Mouse (Mus musculus) MEL (cell line): ENCODE measurements around the gene Slamf8. TPM values are rescaled to one million over a fixed set of nuclear protein-coding genes. Genes with fewer than 3 reads are reported as not detected.

Source experiments
- DNase-seq: peaks from one replicate; pipeline ENCODE4 v3.0.0; 2011; ENCODE audit warnings: low read depth, low spot score
- H3K27ac ChIP-seq: 2 replicates; pipeline ENCODE4 v1.5.1; 2012; ENCODE audit warnings: low read depth, mild to moderate bottlenecking, control low read depth, low read length, moderate library complexity; ENCODE audit not compliant: control insufficient read depth
- H3K27me3 ChIP-seq, 2 experiments: fragments of 150-350 bp in 1 of 2; sonication (generic) in 1 of 2; 2 replicates each; pipeline ENCODE4 v1.6.1; 2012; ENCODE audit warnings: low read length in 2 of 2, mild to moderate bottlenecking in 2 of 2, improper control_type of control experiment in 1 of 2, moderate library complexity in 1 of 2; ENCODE audit not compliant: insufficient read depth in 2 of 2, control insufficient read depth in 1 of 2
- H3K36me3 ChIP-seq, 2 experiments: 2 replicates each; pipeline ENCODE4 v1.6.1; 2012 to 2014; ENCODE audit warnings: low read length in 2 of 2, improper control_type of control experiment in 1 of 2, inconsistent platforms in 1 of 2, mild to moderate bottlenecking in 1 of 2; ENCODE audit not compliant: insufficient read depth in 2 of 2, control insufficient read depth in 1 of 2
- H3K4me1 ChIP-seq, 2 experiments: fragments of 150-350 bp in 1 of 2; sonication (generic) in 1 of 2; 2 replicates each; pipeline ENCODE4 v1.6.1; 2012; ENCODE audit warnings: low read length in 2 of 2, improper control_type of control experiment in 1 of 2, mild to moderate bottlenecking in 1 of 2; ENCODE audit not compliant: insufficient read depth in 2 of 2, control insufficient read depth in 1 of 2
- H3K4me3 ChIP-seq, 2 experiments: fragments of 150-350 bp in 1 of 2; sonication (generic) in 1 of 2; 2 replicates each; pipeline ENCODE4 v1.5.1; 2012; ENCODE audit warnings: low read depth in 2 of 2, low read length in 2 of 2, mild to moderate bottlenecking in 2 of 2, moderate library complexity in 2 of 2, control low read depth in 1 of 2, improper control_type of control experiment in 1 of 2; ENCODE audit not compliant: control insufficient read depth in 1 of 2, insufficient read depth in 1 of 2
- H3K79me2 ChIP-seq: 2 replicates; pipeline ENCODE4 v1.6.1; 2012; ENCODE audit warnings: mild to moderate bottlenecking, low read length, moderate library complexity; ENCODE audit not compliant: control insufficient read depth, poor library complexity, insufficient read depth
- H3K9ac ChIP-seq: 2 replicates; pipeline ENCODE4 v1.6.1; 2012; ENCODE audit warnings: low read depth, mild to moderate bottlenecking, control low read depth, low read length, moderate library complexity; ENCODE audit not compliant: control insufficient read depth, poor library complexity, severe bottlenecking
- H3K9me3 ChIP-seq: fragments of 150-350 bp; sonication (generic); replicated peaks from 2 replicates; pipeline ENCODE4 v1.6.1; 2012; ENCODE audit warnings: mild to moderate bottlenecking, low read length, improper control_type of control experiment, moderate library complexity; ENCODE audit not compliant: insufficient read depth
- CHD1 ChIP-seq: IDR thresholded peaks from 2 replicates; pipeline ENCODE4 v1.6.1; 2012; ENCODE audit warnings: low read depth, mild to moderate bottlenecking, inconsistent platforms, low read length, improper control_type of control experiment
- CHD2 ChIP-seq: IDR thresholded peaks from 2 replicates; pipeline ENCODE4 v1.6.1; 2011; ENCODE audit warnings: low read length, improper control_type of control experiment
- E2F4 ChIP-seq: IDR thresholded peaks from 2 replicates; pipeline ENCODE4 v1.6.1; 2011; ENCODE audit warnings: low read depth, low read length, improper control_type of control experiment, borderline replicate concordance
- ELF1 ChIP-seq: IDR thresholded peaks from 2 replicates; pipeline ENCODE4 v1.6.1; 2014; ENCODE audit warnings: low read depth, mild to moderate bottlenecking, inconsistent platforms, low read length, improper control_type of control experiment, moderate library complexity
- EP300 ChIP-seq, 2 experiments: IDR thresholded peaks; 2 replicates each; pipeline ENCODE4 v1.6.1; 2011; ENCODE audit warnings: improper control_type of control experiment in 2 of 2, low read length in 2 of 2, low read depth in 1 of 2, mild to moderate bottlenecking in 1 of 2
- ETS1 ChIP-seq: IDR thresholded peaks from 2 replicates; pipeline ENCODE4 v1.6.1; 2012; ENCODE audit warnings: low read depth, mild to moderate bottlenecking, inconsistent platforms, low read length, improper control_type of control experiment, moderate library complexity
- GABPA ChIP-seq: IDR thresholded peaks from 2 replicates; pipeline ENCODE4 v1.6.1; 2012; ENCODE audit warnings: low read depth, mild to moderate bottlenecking, inconsistent platforms, low read length, improper control_type of control experiment, moderate library complexity
- GATA1 ChIP-seq: IDR thresholded peaks from 2 replicates; pipeline ENCODE4 v1.6.1; 2011; ENCODE audit warnings: low read depth, low read length, improper control_type of control experiment
- HCFC1 ChIP-seq: IDR thresholded peaks from 2 replicates; pipeline ENCODE4 v1.6.1; 2012; ENCODE audit warnings: low read depth, mild to moderate bottlenecking, inconsistent platforms, low read length, improper control_type of control experiment, moderate library complexity
- JUND ChIP-seq: IDR thresholded peaks from 2 replicates; pipeline ENCODE4 v1.6.1; 2011; ENCODE audit warnings: low read depth, mild to moderate bottlenecking, improper control_type of control experiment, low read length
- KAT2A ChIP-seq: conservative IDR thresholded peaks from 2 replicates; pipeline ENCODE4 v1.6.1; 2012; ENCODE audit warnings: low read depth, low read length, improper control_type of control experiment, inconsistent platforms
- MAX ChIP-seq: IDR thresholded peaks from 2 replicates; pipeline ENCODE4 v1.6.1; 2011; ENCODE audit warnings: low read length, improper control_type of control experiment
- MXI1 ChIP-seq: IDR thresholded peaks from 2 replicates; pipeline ENCODE4 v1.6.1; 2011; ENCODE audit warnings: mild to moderate bottlenecking, low read depth, low read length, improper control_type of control experiment
- MYB ChIP-seq: IDR thresholded peaks from 2 replicates; pipeline ENCODE4 v1.6.1; 2011; ENCODE audit warnings: mild to moderate bottlenecking, low read depth, low read length, improper control_type of control experiment
- NELFE ChIP-seq: IDR thresholded peaks from 2 replicates; pipeline ENCODE4 v1.6.1; 2011; ENCODE audit warnings: low read depth, low read length, improper control_type of control experiment
- NRF1 ChIP-seq: IDR thresholded peaks from 2 replicates; pipeline ENCODE4 v1.6.1; 2014; ENCODE audit warnings: low read depth, mild to moderate bottlenecking, inconsistent platforms, low read length, improper control_type of control experiment, moderate library complexity; ENCODE audit not compliant: poor library complexity, insufficient read depth, severe bottlenecking
- POLR2A ChIP-seq, 2 experiments: IDR thresholded peaks; 2 replicates each; pipeline ENCODE4 v1.6.1; 2011 to 2012; ENCODE audit warnings: low read length in 2 of 2, mild to moderate bottlenecking in 2 of 2, control low read depth in 1 of 2, improper control_type of control experiment in 1 of 2, low read depth in 1 of 2, moderate library complexity in 1 of 2; ENCODE audit not compliant: control insufficient read depth in 1 of 2, insufficient read depth in 1 of 2, poor library complexity in 1 of 2
- POLR2AphosphoS2 ChIP-seq: IDR thresholded peaks from 2 replicates; pipeline ENCODE4 v1.6.1; 2011; ENCODE audit warnings: low read length, improper control_type of control experiment
- RCOR1 ChIP-seq: IDR thresholded peaks from 2 replicates; pipeline ENCODE4 v1.6.1; 2012; ENCODE audit warnings: low read depth, mild to moderate bottlenecking, inconsistent platforms, low read length, improper control_type of control experiment
- SIN3A ChIP-seq: IDR thresholded peaks from 2 replicates; pipeline ENCODE4 v1.6.1; 2012; ENCODE audit warnings: low read length, improper control_type of control experiment, inconsistent platforms
- SMC3 ChIP-seq: IDR thresholded peaks from 2 replicates; pipeline ENCODE4 v1.6.1; 2011; ENCODE audit warnings: low read depth, low read length, improper control_type of control experiment
- TAL1 ChIP-seq: IDR thresholded peaks from 2 replicates; pipeline ENCODE4 v1.6.1; 2012; ENCODE audit warnings: mild to moderate bottlenecking, inconsistent platforms, low read length, moderate library complexity, mixed read lengths
- TBP ChIP-seq: IDR thresholded peaks from 2 replicates; pipeline ENCODE4 v1.8.0; 2011; ENCODE audit warnings: low read depth, low read length, improper control_type of control experiment
- UBTF ChIP-seq: IDR thresholded peaks from 2 replicates; pipeline ENCODE4 v1.6.1; 2012; ENCODE audit warnings: low read depth, mild to moderate bottlenecking, inconsistent platforms, low read length, improper control_type of control experiment, moderate library complexity, borderline replicate concordance; ENCODE audit not compliant: insufficient read depth
- USF1 ChIP-seq: IDR thresholded peaks from 2 replicates; pipeline ENCODE4 v1.6.1; 2014; ENCODE audit warnings: low read depth, mild to moderate bottlenecking, inconsistent platforms, low read length, improper control_type of control experiment, moderate library complexity
- ZC3H11A ChIP-seq: IDR thresholded peaks from 2 replicates; pipeline ENCODE4 v1.6.1; 2012; ENCODE audit warnings: low read depth, mild to moderate bottlenecking, inconsistent platforms, low read length, improper control_type of control experiment
- ZKSCAN1 ChIP-seq: IDR thresholded peaks from 2 replicates; pipeline ENCODE4 v1.6.1; 2012; ENCODE audit warnings: low read depth, mild to moderate bottlenecking, inconsistent platforms, low read length, improper control_type of control experiment, moderate library complexity
- ZMIZ1 ChIP-seq: IDR thresholded peaks from 2 replicates; pipeline ENCODE4 v1.6.1; 2012; ENCODE audit warnings: low read depth, mild to moderate bottlenecking, inconsistent platforms, low read length, improper control_type of control experiment, moderate library complexity
- polyA plus RNA-seq, 2 experiments: library from polyadenylated mRNA; stranded (reverse) in 1 of 2; unstranded in 1 of 2; fragments of >175 nt in 1 of 2; fragments of >200 nt in 1 of 2; gene quantifications; 2 replicates each; pipeline versions ENCODE4 v1.2.1 to v1.2.4; 2012; ENCODE audit warnings: low replicate concordance in 2 of 2, low read depth in 1 of 2; ENCODE audit not compliant: insufficient read length in 2 of 2, insufficient read depth in 1 of 2, missing spikeins in 1 of 2
- total RNA-seq: library from RNA; depleted of rRNA; stranded (reverse); fragments of 300-350 nt; gene quantifications from 2 replicates; pipeline ENCODE4 v1.2.3, GENCODE M21; 2012

Slamf8 gene
- total and polyA plus RNA-seq, 3 experiments = not detected

DNA sequence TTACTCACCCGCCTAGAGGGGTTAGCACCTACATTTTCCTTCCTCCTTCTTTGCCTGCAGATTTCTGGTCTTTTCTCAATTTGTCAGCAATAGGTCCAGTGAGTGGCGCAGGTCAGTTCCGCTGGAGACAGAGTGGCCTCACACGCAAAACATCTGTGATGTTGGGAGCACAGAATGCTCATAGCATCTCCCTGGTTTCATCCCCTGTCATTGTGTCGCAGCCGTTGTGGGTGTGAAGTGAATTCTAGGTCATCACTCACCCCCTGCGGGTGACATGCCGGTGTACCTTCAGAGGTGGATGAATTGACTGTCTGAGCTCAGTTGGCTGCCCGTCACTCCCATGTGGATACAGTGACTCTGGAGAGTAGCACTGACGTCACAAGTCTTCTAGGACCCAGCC is 20.9 kb upstream of the Slamf8 start:
- no peaks in the 10 kb centered on the region for H3K4me1 ChIP-seq
- peaks cover 0 to 2% of the 10 kb centered on the region in 2 experiments; a peak in 1 of 4 replicates for H3K27me3 ChIP-seq
- H3K79me2 ChIP-seq = no peaks in the 10 kb centered on the region
- TF ChIP-seq RCOR1 (no peak), E2F4 (no peak), MYB (no peak), GABPA (no peak), CHD1 (no peak), ELF1 (no peak), POLR2AphosphoS2 (no peak), NELFE (no peak), TBP (no peak), JUND (no peak), ZMIZ1 (no peak), UBTF (no peak), TAL1 (no peak), ZC3H11A (no peak), HCFC1 (no peak), GATA1 (no peak), SIN3A (no peak), KAT2A (no peak), MXI1 (no peak), NRF1 (no peak)
- H3K27ac ChIP-seq = no peak overlapping the region
- no peak for DNase-seq
- no peaks in the 10 kb centered on the region for H3K36me3 ChIP-seq
- no peak overlapping the region for H3K9ac ChIP-seq
- no peaks in the 10 kb centered on the region for H3K9me3 ChIP-seq
- H3K4me3 ChIP-seq = no peak overlapping the region

DNA sequence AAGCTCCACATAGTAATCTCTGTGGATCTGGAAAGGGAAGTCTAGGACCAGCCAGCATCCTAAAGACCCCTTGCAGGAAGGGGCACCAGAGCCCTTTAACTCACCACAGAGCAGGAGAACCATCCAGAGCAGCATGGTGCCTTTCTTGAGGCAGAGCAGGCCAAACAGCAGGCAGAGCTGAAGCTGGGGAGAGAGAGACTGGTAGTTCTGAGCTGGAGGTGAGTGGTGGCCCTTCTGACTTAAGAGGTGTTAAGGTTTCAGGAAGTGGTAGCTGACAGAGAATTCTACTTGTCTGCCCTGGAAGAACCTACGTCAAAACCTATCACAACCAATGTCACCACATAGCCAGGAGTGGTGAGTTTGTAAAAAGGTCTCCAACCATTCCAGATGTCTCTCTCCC is 12.0 kb upstream of the Slamf8 start, which contains the start of gene Fcrl6:
Fcrl6 (minus strand) TSS at position 226 of the 400 bp plus-strand sequence.
- H3K4me1 ChIP-seq = no peaks in the 10 kb centered on the region
- TF ChIP-seq CHD2 (no peak), SMC3 (no peak), NELFE (no peak), CHD1 (no peak), ZKSCAN1 (no peak), JUND (no peak), POLR2A (IDR thresholded peaks at IDR 0.05; ENCODE audit: control insufficient read depth in 1 of 2, insufficient read depth in 1 of 2, low read depth in 1 of 2, low read length in 2 of 2, poor library complexity in 1 of 2) (no peak), MYB (no peak), SIN3A (no peak), GATA1 (no peak), RCOR1 (no peak), USF1 (no peak), GABPA (no peak), ETS1 (no peak), EP300 (IDR thresholded peaks at IDR 0.05; ENCODE audit: low read depth in 1 of 2, low read length in 2 of 2) (no peak), MAX (no peak), ELF1 (no peak), MXI1 (no peak)

More for the DNA sequence above, 12.0 kb upstream of the Slamf8 start, which contains the start of gene Fcrl6:
- no peak within 1 kb of the TSS for H3K27ac ChIP-seq
- H3K4me3 ChIP-seq = no peak within 1 kb of the TSS
- H3K9me3 ChIP-seq = no peaks in the 10 kb centered on the region
- no peaks in the 10 kb centered on the region for H3K36me3 ChIP-seq
- H3K79me2 ChIP-seq = no peaks in the 10 kb centered on the region
- no peak for DNase-seq
- no peaks in the 10 kb centered on the region; a peak in 1 of 4 replicates for H3K27me3 ChIP-seq
- no peak within 1 kb of the TSS for H3K9ac ChIP-seq
